Mouse (Mus musculus): Measurements from ENCODE around the gene G530012D18Rik.
"Not testable (repeated sequence)": the region's sequence is repeated elsewhere in the genome, so short reads cannot be mapped to it uniquely, and the experiment has no call there.

Gene G530012D18Rik

GRCm38 (mm10) chr1:85575376-85575775, at the start of gene G530012D18Rik:
G530012D18Rik (plus strand) TSS chr1:85575676.
- not testable (repeated sequence) for DNase-seq (ENCODE audit: low spot score in 2 of 2)

GRCm38 (mm10) chr1:85526401-85526800, 49.1 kb upstream of the G530012D18Rik start:
- DNase-seq (ENCODE audit: low spot score in 2 of 2): not testable (repeated sequence)

- DNase-seq (ENCODE audit: low spot score in 2 of 2): not testable (repeated sequence)
These were observed 46.9 kb upstream of the G530012D18Rik start for GRCm38 (mm10) chr1:85528451-85529110.

GRCm38 (mm10) chr1:85543818-85544217, 31.7 kb upstream of the G530012D18Rik start:
- DNase-seq (ENCODE audit: low spot score in 2 of 2): not testable (repeated sequence)

GRCm38 (mm10) chr1:85546442-85546841, 29.0 kb upstream of the G530012D18Rik start:
- DNase-seq (ENCODE audit: low spot score in 2 of 2): not testable (repeated sequence)

- DNase-seq (ENCODE audit: low spot score in 2 of 2): peak; percentile 25
These were observed 20.2 kb upstream of the G530012D18Rik start for GRCm38 (mm10) chr1:85555261-85555660.

GRCm38 (mm10) chr1:85573554-85573953, 1.9 kb upstream of the G530012D18Rik start:
- DNase-seq (ENCODE audit: low spot score in 2 of 2): not testable (repeated sequence)

GRCm38 (mm10) chr1:85578372-85579010, 3.0 kb downstream of the G530012D18Rik start:
- DNase-seq (ENCODE audit: low spot score in 2 of 2): not testable (repeated sequence)

GRCm38 (mm10) chr1:85579199-85580147, 4.0 kb downstream of the G530012D18Rik start:
- not testable (repeated sequence) for DNase-seq (ENCODE audit: low spot score in 2 of 2)

- DNase-seq (ENCODE audit: low spot score in 2 of 2): not testable (repeated sequence)
These were observed 4.7 kb downstream of the G530012D18Rik start for GRCm38 (mm10) chr1:85580148-85580534.

GRCm38 (mm10) chr1:85580578-85580977, 5.1 kb downstream of the G530012D18Rik start:
- DNase-seq (ENCODE audit: low spot score in 2 of 2): not testable (repeated sequence)

- not testable (repeated sequence) for DNase-seq (ENCODE audit: low spot score in 2 of 2)
These were observed 6.0 kb downstream of the G530012D18Rik start for GRCm38 (mm10) chr1:85581518-85581917.

GRCm38 (mm10) chr1:85588697-85589096, 13.2 kb downstream of the G530012D18Rik start:
- DNase-seq (ENCODE audit: low spot score in 2 of 2): not testable (repeated sequence)

GRCm38 (mm10) chr1:85592526-85592925, 17.1 kb downstream of the G530012D18Rik start:
- not testable (repeated sequence) for DNase-seq (ENCODE audit: low spot score in 2 of 2)

GRCm38 (mm10) chr1:85598271-85599012, 23.0 kb downstream of the G530012D18Rik start, which contains the start of gene Sp110:
Sp110 (minus strand) TSS chr1:85598817.
- DNase-seq (ENCODE audit: low spot score in 2 of 2): not testable (repeated sequence)

GRCm38 (mm10) chr1:85600078-85600477, 24.6 kb downstream of the G530012D18Rik start, which contains the start of gene Sp140:
Sp140 (plus strand) TSS chr1:85600378.
- DNase-seq (ENCODE audit: low spot score in 2 of 2): not testable (repeated sequence)

GRCm38 (mm10) chr1:85600794-85601193, 25.3 kb downstream of the G530012D18Rik start:
- DNase-seq (ENCODE audit: low spot score in 2 of 2): not testable (repeated sequence)

GRCm38 (mm10) chr1:85604341-85604740, 28.9 kb downstream of the G530012D18Rik start:
- not testable (repeated sequence) for DNase-seq (ENCODE audit: low spot score in 2 of 2)

GRCm38 (mm10) chr1:85608361-85608760, 32.9 kb downstream of the G530012D18Rik start:
- not testable (repeated sequence) for DNase-seq (ENCODE audit: low spot score in 2 of 2)

- DNase-seq (ENCODE audit: low spot score in 2 of 2): not testable (repeated sequence)
These were observed 35.1 kb downstream of the G530012D18Rik start for GRCm38 (mm10) chr1:85610581-85610980.

- not testable (repeated sequence) for DNase-seq (ENCODE audit: low spot score in 2 of 2)
These were observed 39.6 kb downstream of the G530012D18Rik start for GRCm38 (mm10) chr1:85615096-85615495.
